Mouse (Mus musculus): ENCODE results near the gene Epb41l1. TPM values are rescaled to one million over a fixed set of nuclear protein-coding genes. Genes with fewer than 3 reads are reported as not detected.

The Epb41l1 gene
- polyA plus RNA-seq (2014; fragmentation: Illumina TruSeq; extraction: RNeasy Lipid Tissue Mini Kit (QIAGEN cat#74804); ENCODE audit: insufficient read depth, low read depth, low replicate concordance) = 6.2 TPM

GRCm38 (mm10) chr2:156420694-156421380, at the start of gene Epb41l1:
Gene Epb41l1 (plus strand): TSS chr2:156420909.

GRCm38 (mm10) chr2:156547123-156547891, 126.6 kb downstream of the Epb41l1 start, which contains the start of gene Aar2:
Gene Aar2 (plus strand): TSS chr2:156547584.

Other genes with a start within 250 kb of the Epb41l1 start
- gene Rbm39, start 240.7 kb upstream of the Epb41l1 start, polyA plus RNA-seq (2014; fragmentation: Illumina TruSeq; extraction: RNeasy Lipid Tissue Mini Kit (QIAGEN cat#74804); ENCODE audit: insufficient read depth, low read depth, low replicate concordance) = 128 TPM
- gene Phf20, start 224.4 kb upstream of the Epb41l1 start, polyA plus RNA-seq (2014; fragmentation: Illumina TruSeq; extraction: RNeasy Lipid Tissue Mini Kit (QIAGEN cat#74804); ENCODE audit: insufficient read depth, low read depth, low replicate concordance) = 6.3 TPM
- 2.6 TPM for gene Cnbd2, start 108.6 kb upstream of the Epb41l1 start, polyA plus RNA-seq (2014; fragmentation: Illumina TruSeq; extraction: RNeasy Lipid Tissue Mini Kit (QIAGEN cat#74804); ENCODE audit: insufficient read depth, low read depth, low replicate concordance)
- gene Scand1, start 108.2 kb upstream of the Epb41l1 start, polyA plus RNA-seq (2014; fragmentation: Illumina TruSeq; extraction: RNeasy Lipid Tissue Mini Kit (QIAGEN cat#74804); ENCODE audit: insufficient read depth, low read depth, low replicate concordance) = 42.7 TPM
- 16.4 TPM for gene Aar2, start 126.7 kb downstream of the Epb41l1 start, polyA plus RNA-seq (2014; fragmentation: Illumina TruSeq; extraction: RNeasy Lipid Tissue Mini Kit (QIAGEN cat#74804); ENCODE audit: insufficient read depth, low read depth, low replicate concordance)
- 33.5 TPM for gene Dlgap4, start 192.8 kb downstream of the Epb41l1 start, polyA plus RNA-seq (2014; fragmentation: Illumina TruSeq; extraction: RNeasy Lipid Tissue Mini Kit (QIAGEN cat#74804); ENCODE audit: insufficient read depth, low read depth, low replicate concordance)